Mouse (Mus musculus): ENCODE measurements around the gene Snx27. TPM values are rescaled to one million over a fixed set of nuclear protein-coding genes. Genes with fewer than 3 reads are reported as not detected.

The Snx27 gene
- polyA plus RNA-seq, 1 experiment from 2014 or later, result 66.8 TPM

DNA sequence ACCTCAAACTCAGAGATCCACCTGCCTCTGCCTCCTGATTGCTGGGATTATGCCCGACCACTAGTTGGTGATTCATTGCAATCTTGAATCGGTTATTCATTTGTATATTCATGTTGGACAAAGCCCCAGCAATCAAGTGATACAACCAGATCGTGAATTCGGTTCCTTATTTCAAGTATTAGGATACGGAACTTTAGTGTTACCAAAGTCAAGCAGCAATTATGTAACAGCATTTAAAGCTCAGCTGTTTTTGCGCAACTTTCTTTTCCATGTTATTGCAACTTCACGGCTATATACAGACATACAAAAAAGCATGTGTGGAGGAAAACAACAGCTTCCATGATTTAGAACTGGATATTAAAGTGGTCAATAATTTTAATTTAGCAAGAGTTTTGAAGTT lies 428 bp upstream of the Snx27 start:
- Histone ChIP-seq H3K4me3 (replicated peaks; ENCODE audit: low read depth, low read length) (no peak overlapping the region), H3K4me2 (ENCODE audit: low read length) (no peak overlapping the region), H3K27ac (replicated peaks; ENCODE audit: low read depth, low read length) (no peak overlapping the region), H3K4me1 (ENCODE audit: control insufficient read depth, insufficient read depth, low read length) (peaks cover 25% of the 10 kb centered on the region), H3K36me3 (ENCODE audit: control insufficient read depth, insufficient read depth, low read length) (no peaks in the 10 kb centered on the region), H3K27me3 (ENCODE audit: control insufficient read depth, insufficient read depth, low read length) (no peaks in the 10 kb centered on the region), H3K9me3 (ENCODE audit: control insufficient read depth, low read length) (no peaks in the 10 kb centered on the region), H3K9ac (replicated peaks; ENCODE audit: low read length) (no peak overlapping the region)
- ATAC-seq (ENCODE audit: low FRiP score, low TSS enrichment) (no peak), DNase-seq (no peak)
- WGBS, result 71% methylated on average over 7 of the region's 7 CpGs

DNA sequence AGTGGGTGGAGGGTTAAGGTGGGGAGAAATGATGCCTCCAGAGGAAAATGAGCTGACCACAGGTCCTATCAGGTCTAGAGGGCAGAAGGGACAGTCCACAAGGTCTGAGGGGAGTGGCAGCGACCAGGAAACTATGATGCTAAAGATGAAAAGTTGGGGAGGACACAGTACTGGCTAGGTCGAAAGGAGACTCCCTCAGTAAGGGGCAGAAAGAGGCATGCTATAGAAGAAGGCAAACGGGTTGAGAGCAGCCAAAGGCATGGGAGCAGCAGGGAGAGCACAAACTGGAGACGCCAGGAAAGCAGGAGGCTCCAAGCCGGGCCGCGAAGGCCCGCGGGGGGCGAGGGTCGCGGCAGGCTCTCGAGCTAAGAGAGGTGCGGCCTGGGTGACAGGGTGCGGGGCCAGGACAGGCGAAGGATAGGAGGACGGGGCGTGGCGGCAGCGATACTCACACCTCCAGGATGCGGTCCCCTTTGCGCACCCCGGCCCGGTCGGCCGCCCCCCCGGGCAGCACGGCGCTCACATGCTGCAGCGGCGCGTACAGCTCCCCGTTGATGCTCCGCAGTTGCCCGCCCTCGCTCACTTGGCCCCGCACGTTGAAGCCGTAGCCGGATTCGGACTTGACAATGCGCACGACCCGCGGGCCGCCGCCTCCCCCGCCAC lies 592 bp downstream of the Snx27 start:
- H3K9me3 ChIP-seq (ENCODE audit: control insufficient read depth, low read length), result no peaks in the 10 kb centered on the region
- H3K36me3 ChIP-seq (ENCODE audit: control insufficient read depth, insufficient read depth, low read length), result no peaks in the 10 kb centered on the region
- H3K4me1 ChIP-seq (ENCODE audit: control insufficient read depth, insufficient read depth, low read length), result peaks cover 25% of the 10 kb centered on the region
- ATAC-seq (ENCODE audit: low FRiP score, low TSS enrichment), result peak; percentile 80
- H3K4me3 ChIP-seq (replicated peaks; ENCODE audit: low read depth, low read length), result peak overlapping the region; percentile 81
- peak; percentile 71 for DNase-seq
- H3K27me3 ChIP-seq (ENCODE audit: control insufficient read depth, insufficient read depth, low read length), result no peaks in the 10 kb centered on the region
- H3K4me2 ChIP-seq (ENCODE audit: low read length), result peak overlapping the region; percentile 85
- peak overlapping the region; percentile 81 for H3K9ac ChIP-seq (replicated peaks; ENCODE audit: low read length)
- H3K27ac ChIP-seq (replicated peaks; ENCODE audit: low read depth, low read length), result peak overlapping the region; percentile 86
- under 1% methylated on average over 44 of the region's 48 CpGs for WGBS

DNA sequence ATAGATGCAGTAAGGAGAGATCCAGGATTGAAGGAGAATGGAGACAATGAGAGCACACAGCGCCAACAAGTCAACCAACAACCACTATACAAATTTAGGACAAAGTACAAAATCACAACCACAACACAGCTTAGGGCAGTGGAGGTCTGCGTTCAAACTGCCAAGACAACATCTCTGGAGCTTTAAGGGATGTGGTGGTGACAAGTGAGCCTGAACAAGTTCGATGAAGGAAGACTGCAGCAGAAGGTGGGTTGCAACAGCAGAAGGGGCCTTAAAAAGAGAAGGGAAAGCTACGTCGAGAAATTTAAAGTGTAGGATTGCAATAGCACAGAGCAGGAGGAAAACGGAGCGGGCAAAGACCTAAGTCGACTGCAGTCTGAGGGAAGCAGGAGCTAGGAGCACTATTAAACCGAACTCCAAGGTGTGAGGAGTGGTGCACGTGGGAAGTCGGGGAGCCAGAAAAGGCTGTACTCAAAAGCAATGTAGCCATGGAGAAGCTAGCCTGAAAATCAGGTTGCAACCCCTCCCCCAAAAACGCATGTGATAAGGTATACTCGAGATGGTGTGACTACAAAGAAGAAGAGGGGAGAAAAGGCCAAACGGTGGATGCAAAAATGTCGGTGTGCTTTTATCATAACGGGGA lies 1.3 kb downstream of the Snx27 start:
- peak overlapping the region; percentile 81 for H3K9ac ChIP-seq (replicated peaks; ENCODE audit: low read length)
- DNase-seq (peak; percentile 44), ATAC-seq (ENCODE audit: low FRiP score, low TSS enrichment) (no peak)
- no peaks in the 10 kb centered on the region for H3K27me3 ChIP-seq (ENCODE audit: control insufficient read depth, insufficient read depth, low read length)
- no peaks in the 10 kb centered on the region for H3K9me3 ChIP-seq (ENCODE audit: control insufficient read depth, low read length)
- WGBS, result 2% methylated on average over 16 of the region's 16 CpGs
- H3K4me2 ChIP-seq (ENCODE audit: low read length), result peak overlapping the region; percentile 85
- peaks cover 25% of the 10 kb centered on the region for H3K4me1 ChIP-seq (ENCODE audit: control insufficient read depth, insufficient read depth, low read length)
- no peaks in the 10 kb centered on the region for H3K36me3 ChIP-seq (ENCODE audit: control insufficient read depth, insufficient read depth, low read length)
- H3K4me3 ChIP-seq (replicated peaks; ENCODE audit: low read depth, low read length), result peak overlapping the region; percentile 81
- H3K27ac ChIP-seq (replicated peaks; ENCODE audit: low read depth, low read length), result no peak overlapping the region; the same call in 1 of the 2 replicates

DNA sequence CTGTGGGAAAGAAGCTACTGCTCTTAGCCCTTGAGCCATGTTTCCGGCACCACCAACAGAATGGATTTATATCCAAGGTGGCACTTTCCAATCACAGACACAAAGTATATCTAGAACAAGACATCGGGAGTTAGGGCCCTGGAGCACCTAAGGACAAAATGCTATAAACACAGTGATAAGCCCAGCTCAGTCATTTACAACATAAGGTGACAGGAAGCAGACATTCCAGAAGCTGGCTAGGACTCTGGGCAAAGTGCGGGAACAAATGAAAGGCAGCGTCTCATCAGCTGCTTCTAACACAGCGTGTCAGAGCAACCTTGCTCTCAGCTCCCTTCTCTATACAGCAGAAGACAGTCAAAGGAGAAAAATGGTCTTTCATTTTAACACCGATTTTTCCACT lies 8.0 kb downstream of the Snx27 start:
- 0 out of 2 replicates have a peak, but pooled peaks cover 4% of the 10 kb centered on the region for H3K36me3 ChIP-seq (ENCODE audit: control insufficient read depth, insufficient read depth, low read length)
- H3K4me1 ChIP-seq (ENCODE audit: control insufficient read depth, insufficient read depth, low read length), result peaks cover 11% of the 10 kb centered on the region
- H3K4me2 ChIP-seq (ENCODE audit: low read length), result no peak overlapping the region
- H3K27ac ChIP-seq (replicated peaks; ENCODE audit: low read depth, low read length), result no peak overlapping the region
- no peaks in the 10 kb centered on the region for H3K27me3 ChIP-seq (ENCODE audit: control insufficient read depth, insufficient read depth, low read length)
- no peak overlapping the region for H3K4me3 ChIP-seq (replicated peaks; ENCODE audit: low read depth, low read length)
- WGBS, result 92% methylated on average over 6 of the region's 6 CpGs
- ATAC-seq (ENCODE audit: low FRiP score, low TSS enrichment) (no peak), DNase-seq (no peak)
- no peak overlapping the region for H3K9ac ChIP-seq (replicated peaks; ENCODE audit: low read length)
- H3K9me3 ChIP-seq (ENCODE audit: control insufficient read depth, low read length), result no peaks in the 10 kb centered on the region

DNA sequence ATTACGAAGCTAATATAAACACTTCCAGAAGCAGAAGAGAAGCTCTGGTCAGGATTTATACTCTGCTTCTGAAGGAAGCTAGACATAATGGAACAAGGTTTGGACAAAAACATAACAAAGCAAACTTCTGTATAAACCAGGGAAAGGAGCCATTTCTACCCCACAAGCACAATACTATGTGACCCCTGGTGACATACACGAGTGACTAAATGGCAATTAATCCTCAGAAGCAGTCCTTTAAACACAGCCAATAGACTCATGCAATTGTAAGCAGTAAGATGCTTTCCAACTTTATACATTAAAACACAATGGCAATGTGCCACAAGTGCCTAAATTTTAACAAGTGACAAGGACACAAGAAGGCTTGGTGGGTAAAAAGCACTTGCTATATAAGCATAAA lies 15.3 kb downstream of the Snx27 start:
- no peak overlapping the region for H3K9ac ChIP-seq (replicated peaks; ENCODE audit: low read length)
- DNase-seq (no peak), ATAC-seq (ENCODE audit: low FRiP score, low TSS enrichment) (no peak)
- no peaks in the 10 kb centered on the region for H3K4me1 ChIP-seq (ENCODE audit: control insufficient read depth, insufficient read depth, low read length)
- no peaks in the 10 kb centered on the region for H3K9me3 ChIP-seq (ENCODE audit: control insufficient read depth, low read length)
- H3K36me3 ChIP-seq (ENCODE audit: control insufficient read depth, insufficient read depth, low read length), result no peaks in the 10 kb centered on the region
- no peak overlapping the region for H3K4me3 ChIP-seq (replicated peaks; ENCODE audit: low read depth, low read length)
- no peak overlapping the region for H3K27ac ChIP-seq (replicated peaks; ENCODE audit: low read depth, low read length)
- 67% methylated on average over 2 of the region's 2 CpGs for WGBS
- H3K27me3 ChIP-seq (ENCODE audit: control insufficient read depth, insufficient read depth, low read length), result no peaks in the 10 kb centered on the region
- H3K4me2 ChIP-seq (ENCODE audit: low read length), result no peak overlapping the region

DNA sequence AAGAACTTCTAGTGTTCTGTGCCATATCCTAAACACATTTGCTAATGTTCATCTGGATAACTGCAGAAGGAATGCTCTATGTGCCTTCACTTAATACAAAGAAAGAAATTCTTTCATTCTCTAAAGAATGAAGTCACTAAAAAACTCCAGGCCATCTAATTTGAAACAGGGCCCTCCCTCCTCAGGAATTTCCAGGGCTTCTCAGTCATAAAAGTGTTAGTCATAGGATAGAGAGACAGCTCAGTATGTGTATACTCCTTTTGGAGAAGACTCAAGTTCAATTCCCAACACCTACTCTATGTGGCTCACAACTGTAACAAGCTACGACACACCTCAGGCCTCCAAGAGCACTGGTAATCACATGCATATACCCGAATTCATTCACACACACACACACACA lies 17.0 kb downstream of the Snx27 start:
- Histone ChIP-seq H3K4me3 (replicated peaks; ENCODE audit: low read depth, low read length) (no peak overlapping the region), H3K4me2 (ENCODE audit: low read length) (no peak overlapping the region), H3K27me3 (ENCODE audit: control insufficient read depth, insufficient read depth, low read length) (no peaks in the 10 kb centered on the region), H3K4me1 (ENCODE audit: control insufficient read depth, insufficient read depth, low read length) (no peaks in the 10 kb centered on the region), H3K36me3 (ENCODE audit: control insufficient read depth, insufficient read depth, low read length) (0 out of 2 replicates have a peak, but pooled peaks cover 4% of the 10 kb centered on the region), H3K9me3 (ENCODE audit: control insufficient read depth, low read length) (no peaks in the 10 kb centered on the region), H3K27ac (replicated peaks; ENCODE audit: low read depth, low read length) (no peak overlapping the region), H3K9ac (replicated peaks; ENCODE audit: low read length) (no peak overlapping the region)
- WGBS, result 85% methylated on average over 2 of the region's 2 CpGs
- ATAC-seq (ENCODE audit: low FRiP score, low TSS enrichment) (no peak), DNase-seq (no peak)

DNA sequence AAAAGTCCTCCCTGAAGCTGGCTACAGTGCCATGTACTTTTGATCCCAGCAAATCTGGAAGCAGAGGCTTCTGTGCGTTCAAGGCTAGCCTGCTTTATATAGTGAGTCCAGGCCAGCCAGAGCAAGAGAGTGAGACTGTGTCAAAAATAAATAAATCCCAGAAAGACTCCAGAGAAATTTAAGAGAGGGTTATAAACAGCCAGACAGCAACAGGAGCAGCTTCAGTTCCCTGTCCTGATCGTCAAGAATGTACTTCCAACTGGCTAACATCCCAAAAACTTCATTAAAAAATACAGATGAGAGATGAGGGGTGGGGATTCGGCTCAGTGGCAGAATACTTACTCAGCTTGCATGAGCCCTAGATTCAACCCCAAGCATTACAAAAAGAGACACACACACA lies 17.4 kb downstream of the Snx27 start:
- Histone ChIP-seq H3K9me3 (ENCODE audit: control insufficient read depth, low read length) (no peaks in the 10 kb centered on the region), H3K9ac (replicated peaks; ENCODE audit: low read length) (no peak overlapping the region), H3K4me2 (ENCODE audit: low read length) (no peak overlapping the region), H3K4me3 (replicated peaks; ENCODE audit: low read depth, low read length) (no peak overlapping the region), H3K4me1 (ENCODE audit: control insufficient read depth, insufficient read depth, low read length) (no peaks in the 10 kb centered on the region), H3K36me3 (ENCODE audit: control insufficient read depth, insufficient read depth, low read length) (0 out of 2 replicates have a peak, but pooled peaks cover 4% of the 10 kb centered on the region), H3K27ac (replicated peaks; ENCODE audit: low read depth, low read length) (no peak overlapping the region), H3K27me3 (ENCODE audit: control insufficient read depth, insufficient read depth, low read length) (no peaks in the 10 kb centered on the region)
- no peak for ATAC-seq (ENCODE audit: low FRiP score, low TSS enrichment)
- no peak for DNase-seq
- whole genome bisulfite sequencing, result 78% methylated on average over 3 of the region's 3 CpGs

DNA sequence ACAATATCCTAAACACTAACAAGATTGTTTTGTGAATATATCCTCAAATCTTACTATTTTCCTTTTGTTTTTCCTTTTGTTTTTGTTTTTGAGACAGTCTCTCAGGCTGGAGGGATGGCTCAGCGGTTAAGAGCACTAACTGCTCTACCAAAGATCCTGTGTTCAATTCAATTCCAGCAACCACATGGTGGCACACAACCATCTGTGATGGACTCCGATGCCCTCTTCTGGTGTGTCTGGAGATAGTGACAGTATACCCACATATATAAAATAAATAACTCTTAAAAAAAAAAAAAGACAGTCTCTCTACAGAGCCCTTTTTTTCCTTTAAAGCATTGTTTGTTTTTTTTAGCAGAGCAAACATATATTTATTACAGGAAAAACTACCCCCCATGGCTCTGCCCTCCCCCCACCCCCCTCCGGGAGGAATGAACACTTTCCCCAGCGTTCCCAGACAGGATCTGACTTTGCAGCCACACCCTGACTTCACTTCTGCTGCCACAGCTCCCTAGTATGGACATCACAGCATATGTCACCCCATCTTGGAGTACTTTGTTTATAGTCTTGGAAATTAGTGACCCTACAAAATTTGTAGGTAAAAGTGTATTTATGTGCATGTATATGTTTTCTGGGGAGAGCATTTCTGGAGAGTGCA lies 18.0 kb downstream of the Snx27 start:
- Histone ChIP-seq H3K4me2 (ENCODE audit: low read length) (no peak overlapping the region), H3K27ac (replicated peaks; ENCODE audit: low read depth, low read length) (no peak overlapping the region), H3K36me3 (ENCODE audit: control insufficient read depth, insufficient read depth, low read length) (peaks cover 6% of the 10 kb centered on the region; the same call in 1 of the 2 replicates), H3K4me1 (ENCODE audit: control insufficient read depth, insufficient read depth, low read length) (no peaks in the 10 kb centered on the region), H3K9me3 (ENCODE audit: control insufficient read depth, low read length) (no peaks in the 10 kb centered on the region), H3K9ac (replicated peaks; ENCODE audit: low read length) (no peak overlapping the region), H3K4me3 (replicated peaks; ENCODE audit: low read depth, low read length) (no peak overlapping the region), H3K27me3 (ENCODE audit: control insufficient read depth, insufficient read depth, low read length) (no peaks in the 10 kb centered on the region)
- no peak for ATAC-seq (ENCODE audit: low FRiP score, low TSS enrichment)
- no peak for DNase-seq
- 90% methylated on average over 4 of the region's 4 CpGs for WGBS

Measured in midbrain, embryonic 14.5 days (tissue).